Mouse (Mus musculus): ENCODE measurements around the gene Tcte1.

Tcte1 gene

GRCm38 (mm10) chr17:45584096-45584896 is 61.1 kb downstream of the Tcte1 start:
- DNase-seq (ENCODE audit: low read depth, low spot score), result no peak

- DNase-seq (ENCODE audit: low read depth, low spot score), result no peak
Observed at GRCm38 (mm10) chr17:45584939-45585678, 61.9 kb downstream of the Tcte1 start.

- DNase-seq (ENCODE audit: low read depth, low spot score), result no peak
Observed at GRCm38 (mm10) chr17:45585725-45586448, 62.7 kb downstream of the Tcte1 start.

GRCm38 (mm10) chr17:45586449-45586837 is 63.2 kb downstream of the Tcte1 start:
- DNase-seq (ENCODE audit: low read depth, low spot score), result no peak

- no peak for DNase-seq (ENCODE audit: low read depth, low spot score)
Observed at GRCm38 (mm10) chr17:45588370-45588769, 65.1 kb downstream of the Tcte1 start.

GRCm38 (mm10) chr17:45589236-45589635 is 66.0 kb downstream of the Tcte1 start:
- no peak for DNase-seq (ENCODE audit: low read depth, low spot score)

GRCm38 (mm10) chr17:45589844-45590243 is 66.6 kb downstream of the Tcte1 start:
- DNase-seq (ENCODE audit: low read depth, low spot score), result no peak

GRCm38 (mm10) chr17:45590410-45590809 is 67.2 kb downstream of the Tcte1 start:
- DNase-seq (ENCODE audit: low read depth, low spot score), result no peak

- DNase-seq (ENCODE audit: low read depth, low spot score), result no peak
Observed at GRCm38 (mm10) chr17:45591701-45592605, 68.7 kb downstream of the Tcte1 start.
